Mouse (Mus musculus) lung, postnatal 0 days (tissue): ENCODE measurements around the gene Pkdcc.

Experiments
- CTCF ChIP-seq: IDR thresholded peaks from 2 replicates; pipeline ENCODE4 v1.5.1; 2016; ENCODE audit warnings: antibody characterized with exemption, mild to moderate bottlenecking
- EP300 ChIP-seq: IDR thresholded peaks from 2 replicates; pipeline ENCODE4 v1.6.1; 2016; ENCODE audit warnings: antibody characterized with exemption, mild to moderate bottlenecking, control low read depth

DNA sequence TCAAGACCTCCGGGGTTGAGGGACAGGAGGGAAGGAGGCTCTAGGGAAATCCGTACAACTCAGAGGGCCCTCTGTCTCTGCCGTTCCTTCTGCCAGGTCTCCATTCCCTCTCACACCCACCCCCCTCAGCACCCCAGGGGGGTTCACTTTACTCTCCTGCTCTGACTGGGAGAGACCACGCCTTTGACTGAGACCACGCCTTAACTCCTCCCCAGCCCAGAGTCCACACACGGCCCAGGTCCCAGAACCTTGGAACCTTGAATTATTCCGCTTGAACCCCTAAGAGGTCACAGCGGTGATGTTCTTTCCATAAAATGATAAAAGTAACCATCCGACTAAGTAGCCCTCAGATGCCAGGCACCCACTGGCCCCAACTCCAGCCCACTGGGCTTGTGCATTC, 58.5 kb downstream of the Pkdcc start:
- TF ChIP-seq CTCF (no peak), EP300 (no peak)
